Mouse (Mus musculus) adrenal gland, adult 10 weeks (tissue): ENCODE results near the gene Umodl1. TPM values are rescaled to one million over a fixed set of nuclear protein-coding genes. Genes with fewer than 3 reads are reported as not detected.

ENCODE experiments used
- polyA plus RNA-seq: library from polyadenylated mRNA; stranded (reverse); fragments of 350-450 nt; fragmentation: Illumina TruSeq; extraction: RNeasy Lipid Tissue Mini Kit (QIAGEN cat#74804); gene quantifications from one replicate; pipeline ENCODE4 v1.2.3, GENCODE M21; 2014; ENCODE audit warnings: low read depth, low replicate concordance

Umodl1 gene
- not detected for polyA plus RNA-seq

GRCm38 (mm10) chr17:30954340-30954739 lies at the start of gene Umodl1:
TSS of gene Umodl1 (plus strand) at chr17:30954640.

GRCm38 (mm10) chr17:31057151-31057890 lies 102.9 kb downstream of the Umodl1 start, which contains the start of gene Abcg1:
TSS of gene Abcg1 (plus strand) at chr17:31057675.

Other genes starting within 250 kb of the Umodl1 start
- gene Glp1r, start 52.8 kb upstream of the Umodl1 start, polyA plus RNA-seq: not detected
- 3.7 TPM for gene Abcg1, start 103.0 kb downstream of the Umodl1 start, polyA plus RNA-seq
- not detected for gene Tff3, start 175.0 kb downstream of the Umodl1 start, polyA plus RNA-seq
- gene Tff2, start 189.6 kb downstream of the Umodl1 start, polyA plus RNA-seq: not detected
- gene Tff1, start 210.6 kb downstream of the Umodl1 start, polyA plus RNA-seq: not detected
- not detected for gene Tmprss3, start 244.3 kb downstream of the Umodl1 start, polyA plus RNA-seq